Mouse (Mus musculus) midbrain, embryonic 16.5 days (tissue): ENCODE data around the gene Ube2l6. TPM values are rescaled to one million over a fixed set of nuclear protein-coding genes. Genes with fewer than 3 reads are reported as not detected.

Source experiments
- ATAC-seq: fragments of 200-750 bp; cut with Nextera tagmentation; 2 replicates; pipeline ENCODE4 v1.8.0; 2017; ENCODE audit warnings: moderate TSS enrichment
- H3K27ac ChIP-seq: fragments of 300-500 bp; sonication (generic); 2 replicates; pipeline ENCODE4 v1.5.1; 2014; ENCODE audit warnings: mild to moderate bottlenecking, low read length, mixed read lengths
- H3K27me3 ChIP-seq: fragments of 300-500 bp; sonication (generic); 2 replicates; pipeline ENCODE4 v1.6.1; 2014; ENCODE audit warnings: low read depth, low read length, mixed read lengths; ENCODE audit not compliant: control insufficient read depth, insufficient read depth
- H3K36me3 ChIP-seq: fragments of 300-500 bp; sonication (generic); 2 replicates; pipeline ENCODE4 v1.6.1; 2014; ENCODE audit warnings: mild to moderate bottlenecking, low read length, moderate library complexity, mixed read lengths; ENCODE audit not compliant: control insufficient read depth, insufficient read depth
- H3K4me1 ChIP-seq: fragments of 300-500 bp; sonication (generic); 2 replicates; pipeline ENCODE4 v1.6.1; 2014; ENCODE audit warnings: mild to moderate bottlenecking, low read length, mixed read lengths; ENCODE audit not compliant: control insufficient read depth, insufficient read depth
- H3K4me2 ChIP-seq: fragments of 300-500 bp; sonication (generic); 2 replicates; pipeline ENCODE4 v1.6.1; 2014; ENCODE audit warnings: mild to moderate bottlenecking, low read length, mixed read lengths
- H3K4me3 ChIP-seq: fragments of 300-500 bp; sonication (generic); 2 replicates; pipeline ENCODE4 v1.5.1; 2014; ENCODE audit warnings: low read depth, mild to moderate bottlenecking, low read length, moderate library complexity, mixed read lengths
- H3K9ac ChIP-seq: fragments of 300-500 bp; sonication (generic); 2 replicates; pipeline ENCODE4 v1.6.1; 2014; ENCODE audit warnings: low read depth, low read length, mixed read lengths
- H3K9me3 ChIP-seq: fragments of 300-500 bp; sonication (generic); replicated peaks from 2 replicates; pipeline ENCODE4 v1.6.1; 2014; ENCODE audit warnings: mild to moderate bottlenecking, low read length, mixed read lengths; ENCODE audit not compliant: control insufficient read depth, poor library complexity, severe bottlenecking
- WGBS: fragments of 180-500 bp; shearing (Covaris S2); extraction: QIAGEN DNeasy Blood & Tissue Kit; methylation state at CpG from one replicate; pipeline ENCODE4 v1.1.7; 2014; 5-methylcytosine and 5-hydroxymethylcytosine counted together
- polyA plus RNA-seq: library from polyadenylated mRNA; unstranded; fragments of >200 nt; fragmentation: Nextera tagmentation; extraction: Ambion mirVana; gene quantifications from 2 replicates; pipeline ENCODE4 v1.2.1, GENCODE M21; 2015

The Ube2l6 gene
- polyA plus RNA-seq, 1 experiment from 2014 or later = 22.9 TPM

DNA sequence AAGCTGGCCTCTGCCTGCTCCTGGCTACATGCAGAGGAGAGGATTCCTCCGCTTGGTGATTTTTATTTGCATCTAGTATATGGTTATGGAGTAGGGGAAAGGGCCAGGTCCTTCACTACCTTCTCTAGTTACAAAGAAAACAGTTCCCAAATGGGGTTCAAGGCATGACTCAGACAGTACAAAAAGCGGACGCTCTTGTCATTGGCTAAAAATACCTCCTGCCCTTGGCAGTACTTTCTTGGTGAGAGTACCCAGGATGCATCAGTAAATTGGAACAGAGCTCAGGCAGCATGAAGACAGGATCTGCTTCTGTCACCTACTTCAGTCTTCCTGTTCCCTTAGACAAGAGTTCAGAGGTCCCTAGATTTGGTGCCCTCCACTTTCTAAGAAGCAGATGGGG lies 21.2 kb downstream of the Ube2l6 start:
- no peak overlapping the region for H3K4me2 ChIP-seq
- no peaks in the 10 kb centered on the region for H3K27me3 ChIP-seq
- H3K9ac ChIP-seq = no peak overlapping the region
- H3K9me3 ChIP-seq = no peaks in the 10 kb centered on the region
- no peak for ATAC-seq
- H3K4me3 ChIP-seq = no peak overlapping the region
- H3K27ac ChIP-seq = no peak overlapping the region
- no peaks in the 10 kb centered on the region for H3K4me1 ChIP-seq
- 84% methylated on average over 3 of the region's 3 CpGs for WGBS
- H3K36me3 ChIP-seq = no peaks in the 10 kb centered on the region

DNA sequence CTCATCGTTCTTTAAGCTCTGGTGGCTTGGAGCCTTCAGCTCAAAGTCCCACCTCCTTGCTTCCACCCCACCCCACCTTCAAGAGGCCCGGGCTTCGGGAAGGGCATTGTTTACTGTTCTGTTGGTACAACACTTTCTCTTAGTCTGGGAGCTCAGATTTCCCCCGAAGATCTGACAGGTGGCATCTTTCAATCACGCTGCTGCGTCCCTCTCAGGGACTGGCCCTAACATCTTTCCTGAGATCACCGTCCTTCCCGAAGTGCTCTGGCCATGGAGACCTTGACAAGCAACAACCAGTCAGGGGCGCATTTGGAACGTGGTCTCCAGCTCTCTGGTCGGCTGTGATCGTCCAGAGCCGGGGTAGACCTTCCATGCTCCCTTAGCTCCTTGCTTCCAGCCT lies 23.9 kb downstream of the Ube2l6 start, which contains the start of gene Smtnl1:
Gene Smtnl1, minus strand, starts transcription at position 101 of the 400 bp plus-strand sequence.
- Histone ChIP-seq H3K4me1 (peaks cover 3% of the 10 kb centered on the region; the same call in 1 of the 2 replicates), H3K27me3 (no peaks in the 10 kb centered on the region), H3K4me3 (no peak within 1 kb of the TSS), H3K9me3 (no peaks in the 10 kb centered on the region), H3K9ac (no peak within 1 kb of the TSS), H3K27ac (no peak within 1 kb of the TSS), H3K36me3 (no peaks in the 10 kb centered on the region), H3K4me2 (no peak within 1 kb of the TSS)
- 66% methylated on average over 13 of the region's 13 CpGs for WGBS
- no peak for ATAC-seq

DNA sequence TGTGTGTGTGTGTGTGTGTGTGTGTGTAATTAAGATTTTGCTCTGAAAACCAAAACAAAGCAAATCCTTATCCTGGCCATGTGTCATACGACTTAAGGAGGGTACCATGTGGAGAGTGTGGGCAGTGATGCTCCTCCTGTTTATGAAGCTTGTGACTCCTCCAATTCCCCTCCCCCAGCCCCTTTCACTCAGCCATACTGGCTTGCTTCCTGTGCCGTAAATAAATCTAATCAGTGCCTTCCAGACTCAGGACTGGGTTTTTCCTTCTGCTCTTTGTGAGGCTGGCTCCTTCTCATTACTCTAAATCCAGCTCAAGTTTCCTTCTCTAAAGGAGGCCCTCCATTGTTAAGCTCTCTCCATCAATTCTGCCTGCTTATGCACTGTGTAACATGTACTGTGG lies 24.6 kb downstream of the Ube2l6 start:
- H3K4me3 ChIP-seq = no peak overlapping the region
- WGBS = 58% methylated on average over 2 of the region's 2 CpGs
- no peak for ATAC-seq

DNA sequence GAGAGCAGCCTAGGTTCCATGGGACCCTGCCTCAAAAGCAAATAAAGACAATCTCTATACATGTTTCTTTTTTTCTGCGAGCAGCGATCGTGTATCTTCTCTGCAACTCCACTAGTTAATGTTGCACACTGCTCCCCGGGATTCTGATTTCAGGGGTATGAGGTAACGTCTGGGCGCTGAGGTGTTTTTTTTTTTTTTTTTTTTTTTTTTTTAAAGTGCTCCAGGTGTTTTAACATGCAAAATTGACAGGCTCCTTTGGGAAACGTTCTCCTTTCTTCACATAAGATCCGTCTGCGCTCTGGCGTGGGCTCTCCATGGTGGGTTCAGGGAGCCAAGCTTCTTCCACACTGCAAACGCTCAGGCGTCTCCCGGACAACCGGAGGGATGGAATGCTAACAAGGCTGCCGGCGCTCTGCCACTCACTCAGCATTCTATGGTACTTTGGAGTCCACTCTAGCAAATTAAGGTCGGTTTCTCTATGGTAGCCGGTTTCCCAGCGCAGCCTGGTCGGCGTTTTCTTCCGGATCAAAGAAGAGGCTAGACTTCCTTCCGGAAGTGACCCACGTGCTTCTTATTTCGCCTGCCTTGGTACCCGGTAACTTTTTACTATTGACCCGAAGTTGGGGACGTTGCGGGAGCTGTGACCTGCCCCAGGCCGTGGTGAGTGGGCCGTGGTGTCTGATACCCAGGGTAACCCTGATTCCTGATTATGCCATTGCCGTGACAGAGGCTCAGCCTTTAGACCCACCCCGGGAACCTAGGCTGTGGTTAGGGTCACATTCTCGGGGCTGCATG lies 28.1 kb downstream of the Ube2l6 start, which contains the start of gene Timm10:
Gene Timm10, plus strand, starts transcription at position 510 of the 795 bp plus-strand sequence.
- H3K9ac ChIP-seq = peak within 1 kb of the TSS; percentile 62
- H3K36me3 ChIP-seq = peaks cover 2% of the 10 kb centered on the region; the same call in 1 of the 2 replicates
- under 1% methylated on average over 34 of the region's 34 CpGs for WGBS
- peaks cover 11% of the 10 kb centered on the region for H3K4me1 ChIP-seq
- ATAC-seq = peak; percentile 95
- H3K27me3 ChIP-seq = no peaks in the 10 kb centered on the region
- H3K27ac ChIP-seq = peak within 1 kb of the TSS; percentile 72
- H3K4me3 ChIP-seq = peak within 1 kb of the TSS; percentile 89
- H3K9me3 ChIP-seq = no peaks in the 10 kb centered on the region
- H3K4me2 ChIP-seq = peak within 1 kb of the TSS; percentile 88

More for the DNA sequence above, 24.6 kb downstream of the Ube2l6 start:
- H3K27me3 ChIP-seq = no peaks in the 10 kb centered on the region
- H3K27ac ChIP-seq = no peak overlapping the region
- no peak overlapping the region for H3K4me2 ChIP-seq
- H3K4me1 ChIP-seq = peaks cover 10% of the 10 kb centered on the region
- H3K9ac ChIP-seq = no peak overlapping the region
- H3K36me3 ChIP-seq = no peaks in the 10 kb centered on the region
- H3K9me3 ChIP-seq = no peaks in the 10 kb centered on the region

DNA sequence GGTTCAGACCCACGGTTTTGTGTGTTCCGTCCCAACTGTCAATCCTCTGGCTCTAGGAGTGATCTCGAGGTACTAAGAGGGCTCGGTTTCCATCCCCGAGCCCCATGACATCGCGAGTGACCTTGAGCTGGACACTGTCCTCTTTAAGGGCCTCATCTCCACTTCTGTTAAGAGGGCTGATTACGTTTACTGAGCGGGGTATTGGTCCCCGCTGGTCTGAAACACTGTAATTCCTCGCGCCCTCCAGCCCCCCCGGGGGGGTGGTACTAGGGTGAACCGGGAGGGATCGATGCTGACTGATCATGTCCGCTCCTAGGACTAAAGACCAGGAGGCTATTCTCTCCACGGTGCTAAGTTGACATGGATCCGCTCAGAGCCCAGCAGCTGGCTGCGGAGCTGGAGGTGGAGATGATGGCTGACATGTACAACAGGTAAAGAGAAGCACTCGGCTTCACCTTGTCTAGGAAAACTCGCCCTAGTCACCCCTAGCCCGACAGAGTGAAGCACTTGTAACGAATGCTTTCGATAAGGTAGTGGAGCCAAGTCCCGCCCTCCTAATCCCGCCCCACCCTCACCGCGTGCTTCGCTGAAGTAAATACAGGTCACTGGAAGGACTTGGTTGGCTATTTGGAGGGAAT lies 28.8 kb downstream of the Ube2l6 start:
- Histone ChIP-seq H3K9ac (peak overlapping the region; percentile 62), H3K4me3 (peak overlapping the region; percentile 89), H3K27me3 (no peaks in the 10 kb centered on the region), H3K36me3 (peaks cover 2% of the 10 kb centered on the region; the same call in 1 of the 2 replicates), H3K4me1 (peaks cover 11% of the 10 kb centered on the region), H3K27ac (no peak overlapping the region), H3K9me3 (no peaks in the 10 kb centered on the region), H3K4me2 (peak overlapping the region; percentile 88)
- 1% methylated on average over 29 of the region's 29 CpGs for WGBS
- peak; percentile 42; the same call in 1 of the 2 replicates for ATAC-seq

DNA sequence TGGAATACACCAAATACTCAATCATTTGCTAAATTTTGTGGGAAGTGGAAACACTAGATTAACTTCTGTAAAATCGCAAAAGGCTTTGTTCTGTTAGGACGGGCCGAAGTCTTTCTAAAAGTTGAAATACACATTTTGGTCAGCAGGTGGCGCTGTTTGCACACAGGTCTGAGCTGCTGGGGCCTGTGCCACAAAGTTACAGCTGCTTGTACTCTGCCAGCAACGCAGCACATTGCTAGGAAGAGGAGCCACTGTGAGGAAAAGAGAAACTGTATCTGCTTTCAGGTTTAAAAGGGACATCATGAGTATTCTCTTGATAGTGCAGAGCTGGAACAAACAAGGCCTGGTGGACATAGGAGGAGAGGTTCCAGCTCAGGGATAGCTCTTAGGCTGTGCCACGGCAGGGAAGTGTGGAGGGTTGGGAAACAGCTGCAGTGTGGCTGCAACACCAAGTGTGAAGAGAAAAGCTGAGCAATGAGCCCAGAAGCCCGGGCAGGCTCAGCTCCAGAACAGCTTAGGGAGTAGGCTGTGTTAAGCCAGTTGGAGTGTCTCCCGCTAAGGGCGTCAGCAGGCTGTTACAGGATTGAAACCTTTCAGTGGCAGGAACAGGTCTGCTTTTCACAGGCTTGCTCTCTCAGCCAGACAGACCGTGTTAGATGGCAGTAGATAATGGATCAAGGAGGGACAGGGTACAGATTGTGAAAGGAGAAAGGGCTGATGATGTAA lies 33.2 kb downstream of the Ube2l6 start:
- 32% methylated on average over 10 of the region's 10 CpGs for WGBS
- Histone ChIP-seq H3K4me3 (no peak overlapping the region), H3K36me3 (peaks cover 2% of the 10 kb centered on the region; the same call in 1 of the 2 replicates), H3K27ac (no peak overlapping the region), H3K9me3 (no peaks in the 10 kb centered on the region), H3K4me2 (no peak overlapping the region), H3K9ac (no peak overlapping the region), H3K27me3 (peaks cover 1% of the 10 kb centered on the region; the same call in 1 of the 2 replicates), H3K4me1 (peaks cover 8% of the 10 kb centered on the region)
- peak; percentile 72 for ATAC-seq

DNA sequence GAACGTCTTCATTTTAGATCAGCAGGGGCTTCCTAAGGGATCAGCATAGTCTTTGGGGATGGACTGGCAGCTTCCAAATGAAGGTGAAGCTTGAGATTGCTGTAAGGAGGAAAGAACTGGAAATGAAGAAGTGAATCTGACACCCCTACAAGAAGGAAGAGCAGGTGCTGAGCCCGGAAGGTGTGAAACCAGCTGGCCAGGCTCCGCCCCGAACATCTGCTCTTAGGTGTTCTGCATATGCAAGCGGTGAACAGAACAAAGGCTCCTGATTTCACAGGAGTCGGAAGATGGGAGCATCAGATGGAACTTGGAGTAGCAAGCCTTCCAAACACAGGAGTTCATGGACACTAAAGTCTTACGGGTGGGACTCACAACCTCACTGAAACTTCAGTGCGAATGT lies 38.5 kb downstream of the Ube2l6 start:
- H3K27me3 ChIP-seq = peaks cover 47% of the 10 kb centered on the region

DNA sequence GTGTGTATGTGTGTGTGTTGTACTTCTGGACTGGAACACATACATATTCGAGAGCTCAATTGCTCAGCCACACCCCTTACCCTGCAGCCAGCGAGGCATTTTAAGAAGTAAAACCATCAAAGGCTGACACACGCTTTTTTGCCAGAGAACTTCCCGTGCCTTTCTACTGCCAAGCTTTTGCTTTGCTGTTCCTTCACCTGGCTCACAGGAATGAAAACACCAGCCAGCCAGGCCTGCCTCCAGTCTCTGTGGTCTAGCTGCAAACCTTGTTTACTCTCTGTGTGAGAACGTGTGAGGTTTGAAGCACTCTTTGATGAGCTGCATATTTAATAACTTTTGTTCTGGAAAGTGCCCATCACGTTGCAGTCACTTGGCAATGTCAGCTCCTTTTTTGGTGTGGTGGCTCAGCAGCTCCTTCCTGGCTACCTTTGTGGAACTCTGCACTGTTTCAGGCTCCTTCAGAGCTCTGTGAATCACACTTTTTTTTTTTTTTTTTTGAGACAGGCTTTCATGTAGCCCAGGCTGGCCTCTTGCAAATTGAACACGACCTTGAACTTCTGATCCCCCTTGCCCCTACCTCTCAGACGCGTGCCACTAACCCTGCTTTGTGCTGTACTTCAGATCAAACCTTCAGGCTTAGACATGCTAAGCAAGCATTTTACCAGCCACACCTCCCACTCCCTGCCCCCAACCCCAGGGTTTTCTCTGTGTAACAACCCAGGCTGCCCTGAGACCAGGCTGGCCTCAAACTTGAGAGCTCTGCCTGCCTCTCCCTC lies 39.4 kb downstream of the Ube2l6 start:
- peaks cover 48% of the 10 kb centered on the region for H3K27me3 ChIP-seq
- H3K27ac ChIP-seq = no peak overlapping the region
- H3K36me3 ChIP-seq = no peaks in the 10 kb centered on the region
- no peak overlapping the region for H3K4me2 ChIP-seq
- no peak overlapping the region for H3K4me3 ChIP-seq
- H3K9me3 ChIP-seq = no peaks in the 10 kb centered on the region
- no peak for ATAC-seq
- H3K9ac ChIP-seq = no peak overlapping the region
- 31% methylated on average over 9 of the region's 9 CpGs for WGBS
- peaks cover 19% of the 10 kb centered on the region for H3K4me1 ChIP-seq

More for the DNA sequence above, 38.5 kb downstream of the Ube2l6 start:
- no peaks in the 10 kb centered on the region for H3K36me3 ChIP-seq
- ATAC-seq = no peak
- H3K9me3 ChIP-seq = no peaks in the 10 kb centered on the region
- H3K4me2 ChIP-seq = no peak overlapping the region
- H3K4me1 ChIP-seq = peaks cover 19% of the 10 kb centered on the region
- no peak overlapping the region for H3K27ac ChIP-seq
- no peak overlapping the region for H3K9ac ChIP-seq
- H3K4me3 ChIP-seq = no peak overlapping the region
- 71% methylated on average over 8 of the region's 8 CpGs for WGBS
